Mouse (Mus musculus) embryonic fibroblast, embryonic 13.5 days (primary cell): ENCODE measurements around the gene Bcor. TPM values are rescaled to one million over a fixed set of nuclear protein-coding genes. Genes with fewer than 3 reads are reported as not detected.

ENCODE experiments used
- H3K27ac ChIP-seq: 2 replicates; pipeline ENCODE4 v1.5.1; 2012; ENCODE audit warnings: low read length, control low read depth, inconsistent platforms; ENCODE audit not compliant: insufficient read depth
- H3K4me1 ChIP-seq: 2 replicates; pipeline ENCODE4 v1.6.1; 2011; ENCODE audit warnings: low read length; ENCODE audit not compliant: control insufficient read depth, insufficient read depth
- H3K4me3 ChIP-seq: 2 replicates; pipeline ENCODE4 v1.5.1; 2011; ENCODE audit warnings: mild to moderate bottlenecking, control low read depth, low read length; ENCODE audit not compliant: insufficient read depth
- CTCF ChIP-seq: IDR thresholded peaks from 2 replicates; pipeline ENCODE4 v1.5.1; 2011; ENCODE audit warnings: mild to moderate bottlenecking, control low read depth, low read length, moderate library complexity, borderline replicate concordance; ENCODE audit not compliant: insufficient read depth
- POLR2A ChIP-seq: IDR thresholded peaks from 2 replicates; pipeline ENCODE4 v1.6.1; 2011; ENCODE audit warnings: low read depth, mild to moderate bottlenecking, control low read depth, low read length, moderate library complexity
- polyA plus RNA-seq: library from polyadenylated mRNA; stranded (reverse); fragments of >200 nt; gene quantifications from 2 replicates; pipeline ENCODE4 v1.2.4, GENCODE M21; 2011; ENCODE audit warnings: low read depth; ENCODE audit not compliant: missing spikeins, insufficient read length

Gene Bcor
- polyA plus RNA-seq, 1 experiment = 21.9 TPM

DNA sequence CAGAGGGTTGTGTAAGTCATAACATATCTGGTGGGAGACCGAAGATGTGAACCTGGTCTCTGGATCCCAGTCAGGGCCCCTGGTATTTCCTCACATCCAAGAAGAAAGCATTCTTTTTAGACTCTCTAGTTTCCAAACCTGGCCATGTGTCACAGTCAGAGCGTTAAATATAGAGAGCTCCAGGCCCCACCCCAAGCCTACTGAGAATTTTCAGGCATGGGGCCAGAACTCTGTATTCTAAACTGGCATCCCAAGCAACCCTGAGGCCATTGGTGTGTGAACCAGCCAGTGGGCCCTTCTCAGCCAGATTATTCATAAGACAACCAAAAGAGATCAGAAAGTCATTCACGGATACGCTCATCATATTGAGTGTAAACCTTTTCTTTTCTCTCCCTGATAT is 48.0 kb downstream of the Bcor start:
- TF ChIP-seq POLR2A (no peak), CTCF (no peak)
- H3K27ac ChIP-seq = peak overlapping the region; percentile 18; the same call in 1 of the 2 replicates
- H3K4me3 ChIP-seq = no peak overlapping the region
- peaks cover 6% of the 10 kb centered on the region for H3K4me1 ChIP-seq

DNA sequence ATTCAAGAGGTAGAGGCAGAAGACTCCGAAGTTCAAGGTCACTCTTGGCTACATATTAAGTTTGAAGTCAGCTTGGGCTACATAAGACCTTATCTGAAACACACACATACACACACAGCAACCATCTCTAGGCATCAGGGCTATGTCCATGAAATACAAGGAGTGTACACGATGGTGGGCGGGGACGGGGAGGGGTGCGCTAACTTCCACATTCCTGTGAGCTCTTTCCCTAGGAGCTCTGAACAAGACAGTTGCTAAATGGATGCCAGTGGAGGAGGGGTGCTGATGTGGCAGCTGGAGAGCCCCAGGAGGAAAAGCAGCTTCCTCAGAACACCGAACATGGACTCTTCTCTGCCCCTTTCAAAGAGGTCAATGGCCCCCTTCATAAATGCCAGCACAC is 49.6 kb downstream of the Bcor start:
- Histone ChIP-seq H3K4me3 (no peak overlapping the region), H3K4me1 (peaks cover 4% of the 10 kb centered on the region), H3K27ac (no peak overlapping the region)
- TF ChIP-seq POLR2A = no peak
- no peak for TF ChIP-seq CTCF

DNA sequence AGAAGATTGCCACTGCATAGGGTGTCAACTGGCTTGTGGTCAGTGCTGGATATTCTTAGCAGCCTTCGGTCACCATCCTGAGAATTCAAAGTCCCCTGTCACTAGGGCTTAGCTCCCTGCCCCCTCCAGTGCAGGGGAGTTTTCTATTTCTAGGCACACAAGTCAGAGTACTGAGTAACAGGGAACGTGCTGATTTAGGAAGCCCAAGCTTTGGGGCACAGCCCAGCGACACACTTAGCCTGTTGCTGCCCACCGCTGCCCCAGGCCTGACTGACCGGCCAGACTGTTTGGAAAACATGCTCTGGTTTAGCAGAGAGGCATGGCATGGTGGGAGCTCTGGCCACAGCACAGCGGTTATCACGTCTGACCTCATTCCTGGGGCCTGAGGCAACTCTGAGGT is 54.8 kb downstream of the Bcor start:
- Histone ChIP-seq H3K4me1 (no peaks in the 10 kb centered on the region; the same call in 1 of the 2 replicates), H3K27ac (no peak overlapping the region), H3K4me3 (no peak overlapping the region)
- TF ChIP-seq POLR2A (no peak), CTCF (no peak)

- TF ChIP-seq POLR2A (no peak), CTCF (no peak)
These were observed 63.2 kb downstream of the Bcor start for GRCm38 (mm10) chrX:12096783-12097526.

GRCm38 (mm10) chrX:12093371-12093770 is 66.8 kb downstream of the Bcor start:
- TF ChIP-seq CTCF (no peak), POLR2A (no peak)
- H3K4me3 ChIP-seq = no peak overlapping the region
- no peaks in the 10 kb centered on the region for H3K4me1 ChIP-seq
- no peak overlapping the region for H3K27ac ChIP-seq

More at GRCm38 (mm10) chrX:12096783-12097526, 63.2 kb downstream of the Bcor start:
- H3K4me3 ChIP-seq = no peak overlapping the region
- no peaks in the 10 kb centered on the region for H3K4me1 ChIP-seq
- H3K27ac ChIP-seq = no peak overlapping the region

- H3K4me1 ChIP-seq = no peaks in the 10 kb centered on the region; the same call in 1 of the 2 replicates
- H3K27ac ChIP-seq = peak overlapping the region; percentile 93
- peak overlapping the region; percentile 45 for H3K4me3 ChIP-seq
- TF ChIP-seq CTCF (no peak), POLR2A (no peak; the same call in 1 of the 2 replicates)
These were observed 68.6 kb downstream of the Bcor start for GRCm38 (mm10) chrX:12091431-12092061.

- Histone ChIP-seq H3K4me1 (no peaks in the 10 kb centered on the region; the same call in 1 of the 2 replicates), H3K27ac (peak overlapping the region; percentile 93), H3K4me3 (peak overlapping the region; percentile 45)
- TF ChIP-seq CTCF (no peak), POLR2A (no peak)
These were observed 69.2 kb downstream of the Bcor start for GRCm38 (mm10) chrX:12090871-12091404.

- TF ChIP-seq CTCF = no peak
- no peak for TF ChIP-seq POLR2A
- H3K27ac ChIP-seq = peak overlapping the region; percentile 76
- no peak overlapping the region for H3K4me3 ChIP-seq
- no peaks in the 10 kb centered on the region; the same call in 1 of the 2 replicates for H3K4me1 ChIP-seq
These were observed 69.8 kb downstream of the Bcor start for GRCm38 (mm10) chrX:12090151-12090870.

- TF ChIP-seq CTCF = no peak
- TF ChIP-seq POLR2A = no peak
- Histone ChIP-seq H3K4me3 (no peak overlapping the region), H3K27ac (peak overlapping the region; percentile 90; the same call in 1 of the 2 replicates), H3K4me1 (no peaks in the 10 kb centered on the region; the same call in 1 of the 2 replicates)
These were observed 70.6 kb downstream of the Bcor start for GRCm38 (mm10) chrX:12089353-12090081.
